Mouse (Mus musculus) midbrain, postnatal 0 days (tissue): ENCODE results near the gene Prcc. TPM values are rescaled to one million over a fixed set of nuclear protein-coding genes. Genes with fewer than 3 reads are reported as not detected.

Experiments
- ATAC-seq: fragments of 200-750 bp; cut with Nextera tagmentation; 2 replicates; pipeline ENCODE4 v1.8.0; 2017; ENCODE audit warnings: moderate number of reproducible peaks, mild to moderate bottlenecking, moderate TSS enrichment, moderate library complexity; ENCODE audit not compliant: low FRiP score
- DNase-seq: peaks from one replicate; pipeline ENCODE4 v3.0.0-alpha.2; 2015; ENCODE audit warnings: low spot score
- H3K27ac ChIP-seq: fragments of 300-500 bp; sonication (generic); 2 replicates; pipeline ENCODE4 v1.5.1; 2014; ENCODE audit warnings: low read depth, mild to moderate bottlenecking, low read length, mixed read lengths
- H3K27me3 ChIP-seq: fragments of 300-500 bp; sonication (generic); 2 replicates; pipeline ENCODE4 v1.6.1; 2014; ENCODE audit warnings: low read length, control low read depth, mixed read lengths; ENCODE audit not compliant: insufficient read depth
- H3K36me3 ChIP-seq: fragments of 300-500 bp; sonication (generic); 2 replicates; pipeline ENCODE4 v1.6.1; 2014; ENCODE audit warnings: low read length, control low read depth, mixed read lengths; ENCODE audit not compliant: insufficient read depth
- H3K4me1 ChIP-seq: fragments of 300-500 bp; sonication (generic); 2 replicates; pipeline ENCODE4 v1.6.1; 2014; ENCODE audit warnings: mild to moderate bottlenecking, control low read depth, antibody characterized with exemption, low read length, mixed read lengths; ENCODE audit not compliant: insufficient read depth
- H3K4me2 ChIP-seq: fragments of 300-500 bp; sonication (generic); 2 replicates; pipeline ENCODE4 v1.6.1; 2014; ENCODE audit warnings: low read depth, mild to moderate bottlenecking, low read length, mixed read lengths; ENCODE audit not compliant: poor library complexity, severe bottlenecking
- H3K4me3 ChIP-seq: fragments of 300-500 bp; sonication (generic); 2 replicates; pipeline ENCODE4 v1.5.1; 2014; ENCODE audit warnings: low read depth, mild to moderate bottlenecking, low read length, moderate library complexity
- H3K9ac ChIP-seq: fragments of 300-500 bp; sonication (generic); replicated peaks from 2 replicates; pipeline ENCODE4 v1.6.1; 2014; ENCODE audit warnings: mild to moderate bottlenecking, low read length, moderate library complexity, mixed read lengths; ENCODE audit not compliant: poor library complexity, severe bottlenecking
- H3K9me3 ChIP-seq: fragments of 300-500 bp; sonication (generic); 2 replicates; pipeline ENCODE4 v1.6.1; 2016; ENCODE audit warnings: low read length, control low read depth
- CTCF ChIP-seq: IDR thresholded peaks from 2 replicates; pipeline ENCODE4 v1.5.1; 2016; ENCODE audit warnings: antibody characterized with exemption, mild to moderate bottlenecking
- WGBS: fragments of 180-500 bp; shearing (Covaris S2); extraction: QIAGEN DNeasy Blood & Tissue Kit; methylation state at CpG from one replicate; pipeline ENCODE4 v1.1.7; 2014; 5-methylcytosine and 5-hydroxymethylcytosine counted together
- polyA plus RNA-seq: library from polyadenylated mRNA; unstranded; fragments of >200 nt; fragmentation: Nextera tagmentation; extraction: Ambion mirVana; gene quantifications from 2 replicates; pipeline ENCODE4 v1.2.1, GENCODE M21; 2015
- total RNA-seq: library from RNA; depleted of rRNA; stranded (reverse); fragments of >200 nt; gene quantifications from 2 replicates; pipeline ENCODE4 v1.2.3, GENCODE M21; 2014

The Prcc gene
- total and polyA plus RNA-seq, 2 experiments from 2014 or later = 24.3 to 94.8 TPM

GRCm38 (mm10) chr3:87859813-87860212 lies 25.6 kb downstream of the Prcc start:
- Histone ChIP-seq H3K9me3 (no peaks in the 10 kb centered on the region), H3K4me1 (no peaks in the 10 kb centered on the region), H3K27me3 (no peaks in the 10 kb centered on the region), H3K27ac (no peak overlapping the region), H3K9ac (no peak overlapping the region), H3K4me3 (no peak overlapping the region), H3K4me2 (no peak overlapping the region), H3K36me3 (peaks cover 53% of the 10 kb centered on the region)
- 29% methylated on average over 3 of the region's 3 CpGs for WGBS
- no peak for ATAC-seq
- peak; percentile 93 for TF ChIP-seq CTCF
- peak; percentile 80 for DNase-seq

- Histone ChIP-seq H3K36me3 (peaks cover 45% of the 10 kb centered on the region), H3K4me3 (no peak overlapping the region), H3K27ac (no peak overlapping the region), H3K27me3 (no peaks in the 10 kb centered on the region), H3K4me2 (no peak overlapping the region), H3K4me1 (no peaks in the 10 kb centered on the region), H3K9ac (no peak overlapping the region), H3K9me3 (no peaks in the 10 kb centered on the region)
- TF ChIP-seq CTCF = no peak
- ATAC-seq (no peak), DNase-seq (no peak)
- WGBS = 93% methylated on average over 8 of the region's 8 CpGs
Measured at GRCm38 (mm10) chr3:87857666-87858065, 27.7 kb downstream of the Prcc start.

- ATAC-seq = no peak
- TF ChIP-seq CTCF = no peak
- H3K4me3 ChIP-seq = no peak overlapping the region
Measured at GRCm38 (mm10) chr3:87855936-87856335, 29.5 kb downstream of the Prcc start.

GRCm38 (mm10) chr3:87854795-87855568 lies 30.4 kb downstream of the Prcc start:
- Histone ChIP-seq H3K9me3 (no peaks in the 10 kb centered on the region), H3K4me1 (no peaks in the 10 kb centered on the region), H3K36me3 (peaks cover 26% of the 10 kb centered on the region), H3K27ac (no peak overlapping the region), H3K27me3 (no peaks in the 10 kb centered on the region), H3K9ac (no peak overlapping the region), H3K4me3 (no peak overlapping the region), H3K4me2 (no peak overlapping the region)
- DNase-seq (peak; percentile 17), ATAC-seq (no peak)
- TF ChIP-seq CTCF = no peak
- 74% methylated on average over 7 of the region's 7 CpGs for WGBS

More at GRCm38 (mm10) chr3:87855936-87856335, 29.5 kb downstream of the Prcc start:
- Histone ChIP-seq H3K27me3 (no peaks in the 10 kb centered on the region), H3K9me3 (no peaks in the 10 kb centered on the region), H3K4me2 (no peak overlapping the region), H3K9ac (no peak overlapping the region), H3K4me1 (no peaks in the 10 kb centered on the region), H3K36me3 (peaks cover 31% of the 10 kb centered on the region), H3K27ac (no peak overlapping the region)
- WGBS = 91% methylated on average over 8 of the region's 8 CpGs
- DNase-seq = no peak

GRCm38 (mm10) chr3:87849117-87849516 lies 36.3 kb downstream of the Prcc start:
- ATAC-seq (no peak), DNase-seq (no peak)
- no peaks in the 10 kb centered on the region for H3K36me3 ChIP-seq
- no peak for TF ChIP-seq CTCF
- H3K4me3 ChIP-seq = no peak overlapping the region
- no peak overlapping the region for H3K4me2 ChIP-seq
- no peak overlapping the region for H3K27ac ChIP-seq
- no peak overlapping the region for H3K9ac ChIP-seq
- H3K4me1 ChIP-seq = no peaks in the 10 kb centered on the region
- no peaks in the 10 kb centered on the region for H3K9me3 ChIP-seq
- WGBS = 82% methylated on average over 14 of the region's 14 CpGs
- no peaks in the 10 kb centered on the region for H3K27me3 ChIP-seq

GRCm38 (mm10) chr3:87847680-87848079 lies 37.7 kb downstream of the Prcc start:
- Histone ChIP-seq H3K36me3 (no peaks in the 10 kb centered on the region), H3K9me3 (no peaks in the 10 kb centered on the region), H3K27me3 (no peaks in the 10 kb centered on the region), H3K4me2 (no peak overlapping the region), H3K27ac (no peak overlapping the region), H3K4me3 (no peak overlapping the region), H3K4me1 (no peaks in the 10 kb centered on the region), H3K9ac (no peak overlapping the region)
- ATAC-seq (no peak), DNase-seq (no peak)
- WGBS = 73% methylated on average over 5 of the region's 5 CpGs
- TF ChIP-seq CTCF = no peak
